Mouse (Mus musculus) neural tube, postnatal 0 days (tissue): ENCODE measurements around the gene Atg16l1. TPM values are rescaled to one million over a fixed set of nuclear protein-coding genes. Genes with fewer than 3 reads are reported as not detected.

Source experiments
- polyA plus RNA-seq: library from polyadenylated mRNA; unstranded; fragments of >200 nt; fragmentation: Nextera tagmentation; extraction: Ambion mirVana; gene quantifications from 2 replicates; pipeline ENCODE4 v1.2.1, GENCODE M21; 2015

Gene Atg16l1
- polyA plus RNA-seq: 55.9 and 58.5 TPM in 2 replicates

DNA sequence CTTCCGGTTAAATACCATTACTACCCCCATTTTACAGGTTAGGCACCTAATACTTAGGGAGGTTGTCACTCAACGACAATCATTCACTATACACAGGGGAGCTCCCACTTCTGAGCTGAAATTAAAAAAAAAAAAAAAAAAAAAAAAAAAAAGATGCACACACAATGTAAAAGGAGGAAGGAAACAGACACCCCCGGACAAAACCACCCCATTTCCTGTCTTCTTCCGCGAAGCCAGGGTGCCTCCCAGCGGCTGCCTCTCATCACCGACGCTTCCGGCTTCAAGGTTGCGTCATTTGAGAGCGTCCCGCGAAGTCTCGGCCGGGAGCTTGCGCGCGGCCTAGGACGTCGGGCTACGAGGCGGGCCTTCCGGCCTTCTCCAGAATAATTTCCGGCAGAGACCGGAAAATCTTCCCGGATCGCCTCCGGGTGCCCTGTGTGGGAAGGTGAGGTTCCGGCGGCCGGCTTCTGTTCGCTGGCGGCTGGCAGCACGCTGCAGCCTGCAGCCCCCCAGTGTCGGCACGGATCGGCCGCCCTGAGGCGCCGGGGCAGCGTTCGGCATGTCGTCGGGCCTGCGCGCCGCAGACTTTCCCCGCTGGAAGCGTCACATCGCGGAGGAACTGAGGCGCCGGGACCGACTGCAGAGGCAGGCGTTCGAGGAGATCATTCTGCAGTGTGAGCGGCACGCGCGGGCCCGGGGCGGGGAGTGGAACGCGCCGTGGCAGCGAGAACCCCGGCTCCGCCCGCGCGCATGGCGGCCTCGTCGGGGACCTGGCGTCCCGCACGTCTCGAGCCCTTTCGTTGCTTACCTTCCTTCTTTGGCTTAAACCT is at the start of gene Atg16l1:
Atg16l1 (plus strand) TSS at position 230 of the 830 bp plus-strand sequence.

DNA sequence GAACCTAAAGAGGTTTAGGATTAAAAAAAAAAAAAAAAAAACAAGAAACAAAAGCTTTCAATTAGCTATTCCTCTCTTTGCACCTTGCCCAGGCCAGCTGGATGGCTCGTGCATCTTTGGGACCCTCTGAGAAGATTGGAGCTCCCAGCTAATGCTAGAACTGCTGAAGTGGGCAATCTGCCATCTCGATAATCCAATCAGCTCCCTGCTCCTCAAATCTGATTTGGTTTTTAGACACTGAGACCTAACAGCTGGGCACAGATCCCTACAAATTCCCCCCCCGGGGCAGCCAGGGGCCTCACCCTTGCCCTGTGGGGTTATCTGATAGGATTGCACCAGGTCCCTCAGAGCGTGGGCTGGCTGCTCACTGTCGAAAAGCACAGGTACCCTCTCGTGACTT is 47.9 kb downstream of the Atg16l1 start, which contains the start of gene Sag:
Sag (plus strand) TSS at position 105 of the 400 bp plus-strand sequence.

Other genes starting within 250 kb of the Atg16l1 start
- gene Neu2, start 246.0 kb upstream of the Atg16l1 start, polyA plus RNA-seq: 1.8 and 2.0 TPM in 2 replicates
- 64.2 and 72.5 TPM in 2 replicates for gene Ngef, start 182.0 kb upstream of the Atg16l1 start, polyA plus RNA-seq
- gene Inpp5d, start 135.6 kb upstream of the Atg16l1 start, polyA plus RNA-seq: 3.5 and 5.0 TPM in 2 replicates
- 2.1 and 2.5 TPM in 2 replicates for gene Sag, start 47.8 kb downstream of the Atg16l1 start, polyA plus RNA-seq
- gene Dgkd, start 97.4 kb downstream of the Atg16l1 start, polyA plus RNA-seq: 27.7 and 37.4 TPM in 2 replicates